Mouse (Mus musculus): Measurements from ENCODE around the gene Rtn1.

Gene Rtn1

DNA sequence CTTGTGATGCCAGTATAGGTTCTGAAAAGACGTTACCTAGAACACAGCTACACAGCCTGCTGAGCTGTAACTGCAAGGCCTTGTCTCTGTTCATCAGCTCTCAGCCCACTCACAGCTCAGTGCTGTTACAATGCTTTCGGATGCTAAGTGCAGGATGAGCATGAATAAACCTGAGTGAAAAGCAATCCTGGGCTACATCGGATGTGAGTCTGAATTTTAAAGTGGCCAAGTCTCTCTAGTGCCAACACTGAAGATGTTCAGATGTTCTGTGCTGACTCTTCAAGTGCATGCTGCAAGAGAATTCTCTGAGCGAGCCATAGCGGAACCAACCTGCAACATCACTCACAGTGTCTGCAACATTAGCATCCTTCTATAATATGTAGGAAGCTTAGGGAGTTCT, 32.5 kb downstream of the Rtn1 start:
- no peak for ATAC-seq (ENCODE audit: insufficient number of reproducible peaks, low FRiP score, low TSS enrichment)

DNA sequence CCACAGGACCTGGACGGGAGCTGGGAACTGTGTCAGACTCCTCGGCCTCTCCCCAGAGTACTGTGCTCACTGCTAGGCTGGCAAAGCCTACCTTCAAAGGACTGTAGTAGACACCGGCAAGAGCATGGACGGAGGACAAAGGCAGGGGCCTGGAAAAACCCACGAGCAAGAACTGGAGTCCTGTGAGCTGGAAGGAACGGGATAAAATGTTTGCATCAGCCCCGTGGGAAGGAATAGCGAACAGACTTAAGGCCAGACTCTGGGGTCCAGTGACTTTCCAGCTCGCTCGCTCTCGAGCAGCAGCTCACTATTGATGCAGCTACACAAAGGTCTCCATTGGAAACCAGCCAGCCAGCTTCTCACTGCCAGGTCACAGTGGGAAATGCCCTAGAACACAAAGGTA, 34.0 kb downstream of the Rtn1 start:
- peak; percentile 65; the same call in 1 of the 2 replicates for ATAC-seq (ENCODE audit: insufficient number of reproducible peaks, low FRiP score, low TSS enrichment)

GRCm38 (mm10) chr12:72373916-72374615, 34.8 kb downstream of the Rtn1 start:
- ATAC-seq (ENCODE audit: insufficient number of reproducible peaks, low FRiP score, low TSS enrichment), result no peak

- peak; percentile 66 for ATAC-seq (ENCODE audit: insufficient number of reproducible peaks, low FRiP score, low TSS enrichment)
Observed at GRCm38 (mm10) chr12:72370081-72370480, 38.8 kb downstream of the Rtn1 start.

DNA sequence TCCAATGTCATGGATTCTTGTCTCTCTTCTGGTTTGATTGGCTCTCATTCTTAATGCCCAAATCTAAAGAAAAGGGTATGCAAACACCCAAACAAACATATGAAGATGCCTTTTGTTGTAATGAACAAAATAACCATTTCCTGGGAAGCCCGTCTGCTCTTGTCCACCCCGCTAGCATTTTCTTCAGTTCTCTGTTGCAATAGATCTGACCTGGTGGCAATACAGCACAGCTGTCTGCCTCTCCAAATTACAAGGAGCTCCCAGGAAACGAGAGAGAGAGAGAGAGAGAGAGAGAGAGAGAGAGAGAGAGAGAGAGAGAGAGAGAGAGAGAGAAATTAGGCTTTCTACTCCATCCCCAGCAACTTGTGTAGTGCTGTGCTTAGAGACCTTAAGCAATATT, 42.1 kb downstream of the Rtn1 start:
- ATAC-seq (ENCODE audit: insufficient number of reproducible peaks, low FRiP score, low TSS enrichment), result no peak

- no peak for ATAC-seq (ENCODE audit: insufficient number of reproducible peaks, low FRiP score, low TSS enrichment)
Observed at GRCm38 (mm10) chr12:72366104-72366437, 42.8 kb downstream of the Rtn1 start.

GRCm38 (mm10) chr12:72365231-72366103, 43.4 kb downstream of the Rtn1 start:
- no peak for ATAC-seq (ENCODE audit: insufficient number of reproducible peaks, low FRiP score, low TSS enrichment)

DNA sequence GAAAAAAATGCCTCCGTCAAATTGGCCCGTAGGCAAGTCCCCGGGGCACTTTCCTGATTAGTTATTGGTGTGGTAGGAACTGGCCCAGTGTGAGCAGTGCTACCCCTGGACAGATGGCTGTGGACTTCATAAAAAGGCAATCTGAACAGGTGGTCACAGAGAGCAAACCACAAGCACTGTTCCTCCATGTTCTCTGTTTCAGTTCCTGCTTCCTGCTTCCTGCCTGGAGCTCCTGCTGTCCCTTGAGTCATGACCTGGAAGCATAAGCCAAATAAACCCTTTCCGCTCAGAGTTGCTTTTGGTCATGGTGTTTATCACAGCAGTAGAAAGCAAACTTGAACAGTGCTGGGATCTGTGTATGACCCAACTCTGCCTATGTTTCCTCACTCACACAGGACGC, 44.3 kb downstream of the Rtn1 start:
- no peak for ATAC-seq (ENCODE audit: insufficient number of reproducible peaks, low FRiP score, low TSS enrichment)

- ATAC-seq (ENCODE audit: insufficient number of reproducible peaks, low FRiP score, low TSS enrichment), result no peak
Observed at GRCm38 (mm10) chr12:72361701-72362354, 47.0 kb downstream of the Rtn1 start.

- ATAC-seq (ENCODE audit: insufficient number of reproducible peaks, low FRiP score, low TSS enrichment), result no peak
Observed at GRCm38 (mm10) chr12:72360926-72361615, 47.8 kb downstream of the Rtn1 start.

- no peak for ATAC-seq (ENCODE audit: insufficient number of reproducible peaks, low FRiP score, low TSS enrichment)
Observed at GRCm38 (mm10) chr12:72359903-72360302, 49.0 kb downstream of the Rtn1 start.

DNA sequence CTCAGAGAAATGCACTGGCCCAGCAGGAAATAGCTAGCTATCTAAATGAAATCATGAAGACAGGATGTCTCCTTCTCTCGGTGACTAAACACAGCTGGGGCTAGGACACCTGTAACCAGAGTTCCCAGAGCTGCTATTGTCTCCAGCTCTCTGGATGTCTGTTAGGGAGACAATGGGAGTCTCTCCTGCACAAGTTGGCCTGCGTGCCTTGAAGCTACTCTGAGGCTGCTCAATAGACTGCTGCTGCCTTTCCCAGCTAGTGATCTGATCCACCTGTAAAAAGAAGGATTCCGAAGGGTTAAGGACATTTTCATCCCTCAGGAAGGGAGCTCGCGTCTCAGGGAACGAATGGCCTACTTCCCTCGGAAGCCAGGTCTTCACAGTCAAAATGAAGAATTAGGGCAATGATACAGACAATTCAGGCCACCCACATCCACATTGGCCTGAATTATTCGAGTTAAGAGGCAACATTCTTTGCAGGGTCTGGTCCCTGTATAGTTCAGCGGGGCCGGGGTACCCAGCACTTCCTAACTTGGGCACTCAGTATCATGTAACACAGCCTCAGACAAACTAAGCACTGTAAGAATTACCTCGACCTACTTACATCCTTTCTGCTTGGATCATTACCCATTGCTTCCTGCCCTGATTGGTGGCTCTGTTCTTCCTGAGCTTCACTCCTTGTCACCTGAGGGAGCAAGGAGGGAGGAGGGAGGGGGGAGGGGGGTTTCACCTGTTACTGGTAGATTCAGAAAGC, 51.0 kb downstream of the Rtn1 start:
- peak; percentile 28; the same call in 1 of the 2 replicates for ATAC-seq (ENCODE audit: insufficient number of reproducible peaks, low FRiP score, low TSS enrichment)

DNA sequence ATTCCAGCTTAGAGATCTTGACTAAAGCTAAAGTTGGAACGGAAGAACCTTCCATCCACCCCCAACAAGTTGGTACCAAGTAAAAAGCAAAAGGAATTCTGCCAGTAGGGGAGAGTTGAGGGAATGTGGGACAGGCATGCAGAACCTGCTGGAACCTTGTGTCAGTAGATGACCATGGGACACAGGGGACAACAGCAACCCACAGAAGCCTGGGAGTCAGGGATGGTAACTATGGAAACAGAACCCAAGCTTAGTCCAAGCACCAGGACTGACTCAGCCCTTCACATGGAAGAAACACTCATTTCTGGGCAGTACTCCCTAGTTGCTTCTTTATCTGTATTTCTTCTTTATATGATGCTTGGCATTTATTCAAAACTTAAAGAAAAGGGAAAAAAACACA, 54.6 kb downstream of the Rtn1 start:
- no peak for ATAC-seq (ENCODE audit: insufficient number of reproducible peaks, low FRiP score, low TSS enrichment)

DNA sequence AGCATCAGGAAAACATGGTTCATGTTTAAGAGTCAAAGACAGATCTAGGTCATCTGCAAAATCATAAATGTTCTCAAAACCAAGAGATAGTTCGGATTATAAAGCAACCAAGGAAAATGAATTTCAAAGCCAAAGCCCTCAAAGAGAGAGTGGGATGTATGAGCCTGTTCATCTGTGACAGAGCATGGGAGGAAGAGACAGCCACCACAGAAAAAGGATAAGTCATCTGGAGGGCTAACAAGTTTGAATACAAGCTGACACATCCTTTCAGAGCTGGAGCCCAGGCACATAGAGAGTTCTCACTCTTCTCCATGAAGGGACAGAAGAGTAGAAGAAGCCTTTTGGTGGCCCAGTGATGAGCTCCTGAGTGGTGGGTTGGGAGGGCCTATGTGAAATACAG, 55.3 kb downstream of the Rtn1 start:
- no peak for ATAC-seq (ENCODE audit: insufficient number of reproducible peaks, low FRiP score, low TSS enrichment)

- ATAC-seq (ENCODE audit: insufficient number of reproducible peaks, low FRiP score, low TSS enrichment), result peak; percentile 64; the same call in 1 of the 2 replicates
Observed at GRCm38 (mm10) chr12:72348508-72348907, 60.3 kb downstream of the Rtn1 start.

GRCm38 (mm10) chr12:72347184-72347583, 61.7 kb downstream of the Rtn1 start:
- no peak for ATAC-seq (ENCODE audit: insufficient number of reproducible peaks, low FRiP score, low TSS enrichment)

GRCm38 (mm10) chr12:72343639-72344038, 65.2 kb downstream of the Rtn1 start:
- ATAC-seq (ENCODE audit: insufficient number of reproducible peaks, low FRiP score, low TSS enrichment), result no peak

DNA sequence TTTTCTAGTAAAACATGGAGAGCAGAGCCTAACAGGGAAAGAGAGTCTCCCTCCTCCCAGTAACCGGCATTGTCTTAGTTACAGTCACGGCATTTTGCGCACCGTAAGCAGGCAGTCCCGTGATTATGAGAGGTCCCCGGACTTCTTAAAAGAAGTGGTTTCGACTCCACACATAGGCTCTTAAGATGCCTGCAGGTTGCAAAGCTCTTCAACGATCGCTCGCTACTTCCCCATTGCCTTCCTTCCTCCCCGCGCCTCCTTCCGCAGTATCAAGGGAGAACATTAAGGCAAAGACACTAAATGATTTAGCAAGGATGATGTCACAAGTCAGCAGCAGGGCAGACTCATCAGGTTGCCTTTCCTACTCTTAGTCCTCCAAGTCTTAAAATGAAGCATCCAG, 72.8 kb downstream of the Rtn1 start:
- no peak for ATAC-seq (ENCODE audit: insufficient number of reproducible peaks, low FRiP score, low TSS enrichment)

DNA sequence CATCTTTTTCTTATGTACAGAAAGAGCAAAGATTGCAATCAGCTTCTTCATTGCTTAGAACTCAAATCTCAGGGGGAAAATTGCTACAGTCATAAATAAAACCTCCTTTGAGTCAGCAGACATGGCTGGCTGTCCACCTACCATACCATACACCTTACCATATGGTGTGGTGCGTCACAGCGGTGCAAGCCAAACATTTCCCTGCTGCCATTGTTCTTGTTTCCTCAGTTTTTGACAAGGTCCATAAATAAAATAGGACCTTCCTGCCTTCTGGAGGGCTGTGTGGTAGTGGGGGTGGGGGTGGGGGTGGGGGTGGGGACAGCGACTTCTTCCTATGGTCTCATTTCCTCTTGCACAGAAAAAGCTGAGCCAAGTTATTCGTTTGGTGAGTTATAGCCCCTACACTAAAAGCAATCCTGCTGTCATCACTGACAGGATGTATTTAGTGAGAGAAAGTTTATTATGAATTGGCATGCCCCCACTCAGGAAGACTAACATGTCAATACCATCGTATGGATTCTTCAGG, 76.3 kb downstream of the Rtn1 start:
- no peak for ATAC-seq (ENCODE audit: insufficient number of reproducible peaks, low FRiP score, low TSS enrichment)

Measured in cerebellum, adult (tissue).